Mouse (Mus musculus) liver, adult 2 months (tissue): ENCODE data around the gene Fabp1. TPM values are rescaled to one million over a fixed set of nuclear protein-coding genes. Genes with fewer than 3 reads are reported as not detected.

Experiments
- DNase-seq: peaks from one replicate; pipeline ENCODE4 v3.0.0-alpha.2; 2011; ENCODE audit warnings: low read depth, low spot score; ENCODE audit errors: extremely low read depth
- H3K27ac ChIP-seq: fragments of 200-500 bp; replicated peaks from 2 replicates; pipeline ENCODE4 v1.5.1; 2012; ENCODE audit warnings: low read depth, mild to moderate bottlenecking, control low read depth, inconsistent platforms, low read length; ENCODE audit not compliant: insufficient read depth
- H3K27me3 ChIP-seq: fragments of 200-500 bp; 2 replicates; pipeline ENCODE4 v1.6.1; 2012; ENCODE audit warnings: mild to moderate bottlenecking, moderate library complexity, low read length, inconsistent platforms; ENCODE audit not compliant: control insufficient read depth, insufficient read depth
- H3K36me3 ChIP-seq: fragments of 200-500 bp; 2 replicates; pipeline ENCODE4 v1.6.1; 2012; ENCODE audit warnings: low read length, inconsistent platforms; ENCODE audit not compliant: control insufficient read depth, insufficient read depth
- H3K4me1 ChIP-seq: fragments of 200-500 bp; 2 replicates; pipeline ENCODE4 v1.6.1; 2011; ENCODE audit warnings: low read length; ENCODE audit not compliant: control insufficient read depth, insufficient read depth
- H3K4me3 ChIP-seq: fragments of 200-500 bp; 2 replicates; pipeline ENCODE4 v1.5.1; 2011; ENCODE audit warnings: low read depth, mild to moderate bottlenecking, control low read depth, low read length, moderate library complexity; ENCODE audit not compliant: insufficient read depth
- H3K79me2 ChIP-seq: fragments of 200-500 bp; 2 replicates; pipeline ENCODE4 v1.6.1; 2012; ENCODE audit warnings: inconsistent platforms, mild to moderate bottlenecking, low read length, moderate library complexity; ENCODE audit not compliant: control insufficient read depth, insufficient read depth
- H3K9ac ChIP-seq: fragments of 200-500 bp; 2 replicates; pipeline ENCODE4 v1.6.1; 2012; ENCODE audit warnings: low read depth, mild to moderate bottlenecking, control low read depth, inconsistent platforms, low read length
- CTCF ChIP-seq: fragments of 200-500 bp; IDR thresholded peaks from 2 replicates; pipeline ENCODE4 v1.5.1; 2011; ENCODE audit warnings: low read depth, low read length, control low read depth
- POLR2A ChIP-seq: fragments of 200-500 bp; IDR thresholded peaks from 2 replicates; pipeline ENCODE4 v1.6.1; 2011; ENCODE audit warnings: low read length, control low read depth; ENCODE audit not compliant: insufficient read depth; ENCODE audit errors: extremely low read depth
- WGBS: fragments of 180-500 bp; shearing (Covaris S2); methylation state at CpG from one replicate; pipeline ENCODE4 v1.1.7; 2018; 5-methylcytosine and 5-hydroxymethylcytosine counted together
- polyA plus RNA-seq: library from polyadenylated mRNA; depleted of rRNA; stranded (reverse); fragments of >200 nt; gene quantifications from 2 replicates; pipeline ENCODE4 v1.2.3, GENCODE M21; 2012
- total RNA-seq: library from RNA; depleted of rRNA; stranded (reverse); fragments of >200 nt; gene quantifications from 2 replicates; pipeline ENCODE4 v1.2.3, GENCODE M21; 2014

Gene Fabp1
- total and polyA plus RNA-seq, 2 experiments, result 1,952 to 10,515 TPM

- DNase-seq, result peak; percentile 88
- H3K4me1 ChIP-seq, result peaks cover 44% of the 10 kb centered on the region
- WGBS, result 32% methylated on average over 13 of the region's 13 CpGs
- TF ChIP-seq CTCF (no peak), POLR2A (no peak)
- peak overlapping the region; percentile 79 for H3K27ac ChIP-seq
- no peaks in the 10 kb centered on the region for H3K27me3 ChIP-seq
- peaks cover 29% of the 10 kb centered on the region for H3K36me3 ChIP-seq
- no peaks in the 10 kb centered on the region for H3K79me2 ChIP-seq
- no peak overlapping the region for H3K4me3 ChIP-seq
- peak overlapping the region; percentile 29 for H3K9ac ChIP-seq
These were observed 1.7 kb upstream of the Fabp1 start for GRCm38 (mm10) chr6:71197636-71198535.

- DNase-seq, result no peak
- peak overlapping the region; percentile 77 for H3K4me3 ChIP-seq
- H3K79me2 ChIP-seq, result no peaks in the 10 kb centered on the region
- TF ChIP-seq CTCF (no peak), POLR2A (peak; percentile 74; the same call in 1 of the 2 replicates)
- peak overlapping the region; percentile 72 for H3K9ac ChIP-seq
- WGBS, result 21% methylated on average over 5 of the region's 5 CpGs
- H3K27me3 ChIP-seq, result no peaks in the 10 kb centered on the region
- H3K27ac ChIP-seq, result peak overlapping the region; percentile 94
- peaks cover 19% of the 10 kb centered on the region for H3K4me1 ChIP-seq
- H3K36me3 ChIP-seq, result peaks cover 39% of the 10 kb centered on the region
These were observed 2.3 kb downstream of the Fabp1 start for GRCm38 (mm10) chr6:71201925-71202324.

DNA sequence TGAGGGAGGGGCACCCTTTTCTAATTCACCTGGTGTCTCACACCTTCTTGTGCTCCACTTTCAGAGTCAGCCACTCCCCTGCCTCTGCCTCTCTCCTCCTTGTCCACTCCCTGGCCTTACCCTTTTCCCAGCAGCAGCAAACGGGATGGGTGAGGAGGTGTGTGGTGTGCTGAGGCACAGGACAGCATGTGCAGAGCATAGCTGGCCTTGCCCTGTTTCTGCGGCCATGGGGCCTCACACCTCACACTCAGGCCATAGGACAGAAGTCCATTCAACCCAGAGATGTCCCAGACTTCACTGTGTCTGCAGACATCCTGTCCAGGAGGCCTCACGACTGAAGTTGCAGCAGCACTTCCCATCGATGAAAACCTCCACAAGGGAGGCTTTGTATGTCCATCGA lies 4.0 kb downstream of the Fabp1 start:
- WGBS, result 21% methylated on average over 5 of the region's 5 CpGs
- Histone ChIP-seq H3K4me3 (peak overlapping the region; percentile 0; the same call in 1 of the 2 replicates), H3K79me2 (no peaks in the 10 kb centered on the region), H3K27ac (peak overlapping the region; percentile 9), H3K36me3 (peaks cover 39% of the 10 kb centered on the region), H3K9ac (peak overlapping the region; percentile 4; the same call in 1 of the 2 replicates), H3K4me1 (peaks cover 6% of the 10 kb centered on the region), H3K27me3 (no peaks in the 10 kb centered on the region)
- DNase-seq, result no peak
- peak; percentile 8; the same call in 1 of the 2 replicates for TF ChIP-seq CTCF
- peak; percentile 59; the same call in 1 of the 2 replicates for TF ChIP-seq POLR2A

DNA sequence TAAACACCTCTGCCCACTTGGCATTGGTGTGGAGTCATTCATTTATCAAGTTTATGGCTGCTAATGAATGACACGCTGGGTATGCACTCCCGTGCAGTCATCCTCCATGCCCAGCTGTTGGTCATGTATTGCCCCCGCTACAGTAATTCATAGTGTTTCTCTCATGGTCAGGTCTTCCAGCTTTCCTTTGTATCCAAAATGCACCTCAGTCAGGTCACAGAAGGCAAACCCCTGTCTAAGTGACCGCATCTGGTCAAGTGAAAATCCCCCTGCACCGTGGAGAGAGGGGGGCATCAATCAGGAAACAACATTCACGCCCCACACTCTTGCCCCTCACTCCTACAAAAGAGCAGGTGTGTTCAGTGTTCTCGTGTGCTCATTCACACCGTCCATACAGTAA lies 4.5 kb downstream of the Fabp1 start:
- Histone ChIP-seq H3K9ac (peak overlapping the region; percentile 13; the same call in 1 of the 2 replicates), H3K79me2 (no peaks in the 10 kb centered on the region), H3K27me3 (no peaks in the 10 kb centered on the region), H3K4me1 (peaks cover 5% of the 10 kb centered on the region; the same call in 1 of the 2 replicates), H3K4me3 (no peak overlapping the region), H3K27ac (peak overlapping the region; percentile 0; the same call in 1 of the 2 replicates), H3K36me3 (peaks cover 39% of the 10 kb centered on the region)
- DNase-seq, result peak; percentile 71
- whole genome bisulfite sequencing, result 53% methylated on average over 8 of the region's 8 CpGs
- TF ChIP-seq CTCF (no peak), POLR2A (peak; percentile 42; the same call in 1 of the 2 replicates)

DNA sequence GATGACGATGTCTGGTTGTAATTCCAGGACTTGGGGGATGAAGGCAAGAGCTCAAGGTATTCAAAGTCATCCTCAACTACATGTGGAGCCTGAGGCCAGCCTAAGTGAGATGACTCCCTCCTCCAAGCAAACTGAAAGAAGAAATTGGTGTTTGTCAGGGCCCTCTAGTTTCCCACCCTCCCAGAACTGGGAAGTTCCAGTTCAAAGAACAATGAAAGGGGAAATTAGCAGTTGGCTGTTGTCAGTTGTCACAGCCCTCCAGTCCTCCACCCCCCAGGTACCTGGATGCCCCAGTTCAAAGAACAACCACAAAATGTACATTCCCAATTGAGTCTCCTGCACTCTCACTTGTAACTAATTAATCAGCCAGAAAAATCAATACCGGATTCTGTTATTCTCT lies 9.1 kb downstream of the Fabp1 start:
- H3K4me1 ChIP-seq, result peaks cover 6% of the 10 kb centered on the region; the same call in 1 of the 2 replicates
- H3K36me3 ChIP-seq, result peaks cover 4% of the 10 kb centered on the region
- 57% methylated on average over 2 of the region's 2 CpGs for WGBS
- H3K4me3 ChIP-seq, result no peak overlapping the region
- DNase-seq, result peak; percentile 50
- no peaks in the 10 kb centered on the region for H3K27me3 ChIP-seq
- H3K9ac ChIP-seq, result no peak overlapping the region
- 0 out of 2 replicates have a peak overlapping the region, but pooled peaks have one; percentile 20 for H3K27ac ChIP-seq
- no peaks in the 10 kb centered on the region for H3K79me2 ChIP-seq
- TF ChIP-seq POLR2A (no peak), CTCF (no peak)
